Mouse (Mus musculus) hindbrain, embryonic 12.5 days (tissue): ENCODE measurements at regions not wholly inside any gene's neighbourhood (a gene's known extent, or its start where the extent isn't known, plus 50 kb on each side); places are given as distances from the start of the nearest gene placed in this dataset.
A peak's percentile ranks its signal among the peaks of the same experiment; 100 is the strongest.

ENCODE experiments used
- ATAC-seq: fragments of 200-750 bp; cut with Nextera tagmentation; 2 replicates; pipeline ENCODE4 v1.8.0; 2017; ENCODE audit warnings: moderate TSS enrichment; ENCODE audit not compliant: low FRiP score
- H3K27ac ChIP-seq: fragments of 300-500 bp; sonication (generic); 2 replicates; pipeline ENCODE4 v1.5.1; 2016; ENCODE audit warnings: mild to moderate bottlenecking
- H3K27me3 ChIP-seq: fragments of 300-500 bp; sonication (generic); 2 replicates; pipeline ENCODE4 v1.6.1; 2016; ENCODE audit warnings: mild to moderate bottlenecking
- H3K36me3 ChIP-seq: fragments of 300-500 bp; sonication (generic); 2 replicates; pipeline ENCODE4 v1.6.1; 2016; ENCODE audit warnings: mild to moderate bottlenecking
- H3K4me1 ChIP-seq: fragments of 300-500 bp; sonication (generic); 2 replicates; pipeline ENCODE4 v1.6.1; 2016
- H3K4me2 ChIP-seq: fragments of 300-500 bp; sonication (generic); replicated peaks from 2 replicates; pipeline ENCODE4 v1.6.1; 2016; ENCODE audit warnings: mild to moderate bottlenecking
- H3K4me3 ChIP-seq: fragments of 300-500 bp; sonication (generic); 2 replicates; pipeline ENCODE4 v1.5.1; 2016; ENCODE audit warnings: mild to moderate bottlenecking
- H3K9ac ChIP-seq: fragments of 300-500 bp; sonication (generic); 2 replicates; pipeline ENCODE4 v1.6.1; 2016; ENCODE audit warnings: mild to moderate bottlenecking, moderate library complexity
- H3K9me3 ChIP-seq: fragments of 300-500 bp; sonication (generic); replicated peaks from 2 replicates; pipeline ENCODE4 v1.6.1; 2016; ENCODE audit warnings: mild to moderate bottlenecking
- WGBS: fragments of 180-500 bp; shearing (Covaris S2); methylation state at CpG from one replicate; pipeline ENCODE4 v1.1.7; 2016; 5-methylcytosine and 5-hydroxymethylcytosine counted together

- H3K4me2 ChIP-seq = no peak overlapping the region
- no peak overlapping the region for H3K9ac ChIP-seq
- H3K36me3 ChIP-seq = no peaks in the 10 kb centered on the region
- no peak overlapping the region for H3K4me3 ChIP-seq
- WGBS = 67% methylated on average over 3 of the region's 3 CpGs
- H3K9me3 ChIP-seq = no peaks in the 10 kb centered on the region
- no peak overlapping the region for H3K27ac ChIP-seq
- H3K27me3 ChIP-seq = no peaks in the 10 kb centered on the region
- peaks cover 29% of the 10 kb centered on the region for H3K4me1 ChIP-seq
- no peak for ATAC-seq
These were observed 445.6 kb downstream of the Ptpru start for GRCm38 (mm10) chr4:131392478-131392877.

- ATAC-seq = no peak
- no peak overlapping the region for H3K4me3 ChIP-seq
- H3K4me2 ChIP-seq = no peak overlapping the region
- H3K27ac ChIP-seq = no peak overlapping the region
- 0 out of 2 replicates have a peak, but pooled peaks cover 4% of the 10 kb centered on the region for H3K27me3 ChIP-seq
- H3K36me3 ChIP-seq = no peaks in the 10 kb centered on the region
- H3K9ac ChIP-seq = no peak overlapping the region
- H3K9me3 ChIP-seq = no peaks in the 10 kb centered on the region
- peaks cover 22% of the 10 kb centered on the region for H3K4me1 ChIP-seq
- WGBS = 87% methylated on average over 8 of the region's 8 CpGs
These were observed 441.8 kb downstream of the Ptpru start for GRCm38 (mm10) chr4:131396226-131396840.

- Histone ChIP-seq H3K4me1 (peaks cover 18% of the 10 kb centered on the region), H3K27me3 (0 out of 2 replicates have a peak, but pooled peaks cover 4% of the 10 kb centered on the region), H3K9ac (no peak overlapping the region), H3K4me2 (no peak overlapping the region), H3K9me3 (no peaks in the 10 kb centered on the region), H3K27ac (no peak overlapping the region), H3K4me3 (no peak overlapping the region), H3K36me3 (no peaks in the 10 kb centered on the region)
- ATAC-seq = no peak
- WGBS = 83% methylated on average over 10 of the region's 10 CpGs
These were observed 440.9 kb downstream of the Ptpru start for GRCm38 (mm10) chr4:131397161-131397560.

GRCm38 (mm10) chr4:131400756-131401155, 437.3 kb downstream of the Ptpru start:
- Histone ChIP-seq H3K4me2 (no peak overlapping the region), H3K4me1 (peaks cover 7% of the 10 kb centered on the region; the same call in 1 of the 2 replicates), H3K4me3 (no peak overlapping the region), H3K9ac (no peak overlapping the region), H3K27ac (no peak overlapping the region), H3K36me3 (no peaks in the 10 kb centered on the region), H3K27me3 (0 out of 2 replicates have a peak, but pooled peaks cover 4% of the 10 kb centered on the region), H3K9me3 (no peaks in the 10 kb centered on the region)
- no peak for ATAC-seq
- 27% methylated on average over 11 of the region's 11 CpGs for WGBS

- Histone ChIP-seq H3K4me3 (no peak overlapping the region), H3K9ac (no peak overlapping the region), H3K4me2 (no peak overlapping the region), H3K4me1 (peaks cover 7% of the 10 kb centered on the region; the same call in 1 of the 2 replicates), H3K36me3 (no peaks in the 10 kb centered on the region), H3K27ac (no peak overlapping the region), H3K27me3 (0 out of 2 replicates have a peak, but pooled peaks cover 4% of the 10 kb centered on the region), H3K9me3 (no peaks in the 10 kb centered on the region)
- ATAC-seq = no peak
- 89% methylated on average over 6 of the region's 6 CpGs for WGBS
These were observed 436.8 kb downstream of the Ptpru start for GRCm38 (mm10) chr4:131401255-131401654.

GRCm38 (mm10) chr4:131405376-131406017, 432.6 kb downstream of the Ptpru start:
- H3K4me2 ChIP-seq = no peak overlapping the region
- peaks cover 10% of the 10 kb centered on the region; the same call in 1 of the 2 replicates for H3K27me3 ChIP-seq
- H3K9me3 ChIP-seq = no peaks in the 10 kb centered on the region
- no peaks in the 10 kb centered on the region for H3K36me3 ChIP-seq
- ATAC-seq = no peak
- no peak overlapping the region for H3K9ac ChIP-seq
- 58% methylated on average over 12 of the region's 12 CpGs for WGBS
- no peak overlapping the region for H3K27ac ChIP-seq
- H3K4me1 ChIP-seq = peaks cover 17% of the 10 kb centered on the region
- no peak overlapping the region for H3K4me3 ChIP-seq

GRCm38 (mm10) chr4:131407464-131407863, 430.6 kb downstream of the Ptpru start:
- ATAC-seq = no peak
- H3K27me3 ChIP-seq = peaks cover 9% of the 10 kb centered on the region; the same call in 1 of the 2 replicates
- H3K36me3 ChIP-seq = no peaks in the 10 kb centered on the region
- no peak overlapping the region for H3K4me2 ChIP-seq
- no peaks in the 10 kb centered on the region for H3K9me3 ChIP-seq
- H3K4me3 ChIP-seq = no peak overlapping the region
- 54% methylated on average over 3 of the region's 3 CpGs for WGBS
- peaks cover 23% of the 10 kb centered on the region for H3K4me1 ChIP-seq
- no peak overlapping the region for H3K27ac ChIP-seq
- H3K9ac ChIP-seq = no peak overlapping the region

GRCm38 (mm10) chr4:131408644-131409043, 429.4 kb downstream of the Ptpru start:
- Histone ChIP-seq H3K4me1 (peaks cover 23% of the 10 kb centered on the region), H3K36me3 (no peaks in the 10 kb centered on the region), H3K4me2 (no peak overlapping the region), H3K9ac (no peak overlapping the region), H3K27me3 (peaks cover 9% of the 10 kb centered on the region; the same call in 1 of the 2 replicates), H3K4me3 (no peak overlapping the region), H3K27ac (no peak overlapping the region), H3K9me3 (no peaks in the 10 kb centered on the region)
- no peak for ATAC-seq
- 78% methylated on average over 1 of the region's 1 CpGs for WGBS

- Histone ChIP-seq H3K9ac (no peak overlapping the region), H3K36me3 (no peaks in the 10 kb centered on the region), H3K27me3 (peaks cover 9% of the 10 kb centered on the region; the same call in 1 of the 2 replicates), H3K4me2 (no peak overlapping the region), H3K4me1 (peaks cover 20% of the 10 kb centered on the region), H3K4me3 (no peak overlapping the region), H3K27ac (no peak overlapping the region), H3K9me3 (no peaks in the 10 kb centered on the region)
- WGBS = 38% methylated on average over 3 of the region's 3 CpGs
- ATAC-seq = 0 out of 2 replicates have a peak, but pooled peaks have one; percentile 44
These were observed 428.3 kb downstream of the Ptpru start for GRCm38 (mm10) chr4:131409805-131410204.

- H3K4me1 ChIP-seq = peaks cover 14% of the 10 kb centered on the region
- H3K27me3 ChIP-seq = peaks cover 6% of the 10 kb centered on the region; the same call in 1 of the 2 replicates
- no peak overlapping the region for H3K9ac ChIP-seq
- no peaks in the 10 kb centered on the region for H3K9me3 ChIP-seq
- no peak overlapping the region for H3K4me3 ChIP-seq
- 47% methylated on average over 4 of the region's 4 CpGs for WGBS
- ATAC-seq = no peak
- no peaks in the 10 kb centered on the region for H3K36me3 ChIP-seq
- H3K27ac ChIP-seq = no peak overlapping the region
- no peak overlapping the region for H3K4me2 ChIP-seq
These were observed 426.2 kb downstream of the Ptpru start for GRCm38 (mm10) chr4:131411936-131412335.

- Histone ChIP-seq H3K4me2 (no peak overlapping the region), H3K4me1 (peaks cover 7% of the 10 kb centered on the region), H3K36me3 (no peaks in the 10 kb centered on the region), H3K9me3 (no peaks in the 10 kb centered on the region), H3K4me3 (no peak overlapping the region), H3K27me3 (peaks cover 6% of the 10 kb centered on the region; the same call in 1 of the 2 replicates), H3K9ac (no peak overlapping the region), H3K27ac (no peak overlapping the region)
- WGBS = 81% methylated on average over 6 of the region's 6 CpGs
- no peak for ATAC-seq
These were observed 424.7 kb downstream of the Ptpru start for GRCm38 (mm10) chr4:131413380-131413779.

GRCm38 (mm10) chr4:131415453-131415852, 422.6 kb downstream of the Ptpru start:
- Histone ChIP-seq H3K9ac (no peak overlapping the region), H3K27me3 (peaks cover 4% of the 10 kb centered on the region; the same call in 1 of the 2 replicates), H3K27ac (no peak overlapping the region), H3K4me1 (peaks cover 7% of the 10 kb centered on the region), H3K4me3 (no peak overlapping the region), H3K36me3 (no peaks in the 10 kb centered on the region), H3K4me2 (no peak overlapping the region), H3K9me3 (no peaks in the 10 kb centered on the region)
- no peak for ATAC-seq
- WGBS = 67% methylated on average over 5 of the region's 5 CpGs
